Mouse (Mus musculus): ENCODE results near the gene Otulin. TPM values are rescaled to one million over a fixed set of nuclear protein-coding genes. Genes with fewer than 3 reads are reported as not detected.

The Otulin gene
- polyA plus RNA-seq, 2 experiments, result 14.6 to 24.1 TPM

DNA sequence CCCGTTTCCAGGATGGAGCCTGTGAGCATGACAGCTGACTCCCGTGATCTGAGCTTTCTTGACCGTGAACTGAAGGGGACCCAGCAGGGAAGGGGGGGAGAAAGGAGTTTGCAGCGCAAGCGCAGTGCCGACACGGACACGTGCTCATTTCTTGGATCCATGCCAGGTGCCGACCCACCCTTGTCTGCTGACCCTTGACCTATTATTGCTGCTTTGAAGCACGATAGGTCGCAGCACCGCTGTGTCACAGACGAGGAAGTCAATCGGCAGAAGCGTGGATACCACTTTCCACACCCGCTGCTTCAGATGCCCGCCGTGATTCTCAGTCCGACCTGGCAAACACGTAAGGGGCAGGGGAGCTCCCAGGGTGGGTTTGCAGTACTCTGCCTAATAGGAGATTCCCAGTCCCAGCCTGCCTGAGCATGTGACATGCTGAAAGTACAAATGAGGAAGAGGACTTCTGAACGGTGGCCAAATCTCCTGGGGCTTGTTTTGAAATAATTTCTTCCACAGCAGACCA lies 35.0 kb upstream of the Otulin start:
- DNase-seq (ENCODE audit: low read depth in 3 of 3, low spot score in 3 of 3) (no peak), ATAC-seq (ENCODE audit: insufficient read depth) (no peak)
- no peak overlapping the region for H3K4me3 ChIP-seq (ENCODE audit: insufficient read depth in 1 of 2, low read depth in 2 of 2, low read length in 2 of 2)
- 64% methylated on average over 21 of the region's 21 CpGs for WGBS (ENCODE audit: insufficient replicate concordance)
- no peak overlapping the region for H3K27ac ChIP-seq
- H3K4me1 ChIP-seq (replicated peaks; ENCODE audit: control insufficient read depth in 2 of 2, insufficient read depth in 2 of 2, low read length in 1 of 2), result peaks cover 0 to 5% of the 10 kb centered on the region in 2 experiments; a peak in 1 of 4 replicates
- H3K9ac ChIP-seq (replicated peaks), result no peak overlapping the region
- H3K4me2 ChIP-seq (ENCODE audit: low read depth), result no peak overlapping the region
- no peaks in the 10 kb centered on the region for H3K27me3 ChIP-seq (ENCODE audit: control insufficient read depth, insufficient read depth, low read length)
- no peaks in the 10 kb centered on the region for H3K36me3 ChIP-seq (replicated peaks; ENCODE audit: control insufficient read depth, insufficient read depth, low read depth)
- no peak for TF ChIP-seq EP300 (IDR thresholded peaks at IDR 0.05; ENCODE audit: low read depth)
- TF ChIP-seq CTCF (IDR thresholded peaks at IDR 0.05; ENCODE audit: low read depth), result no peak
- H3K9me3 ChIP-seq (ENCODE audit: control insufficient read depth, low read length), result no peaks in the 10 kb centered on the region

DNA sequence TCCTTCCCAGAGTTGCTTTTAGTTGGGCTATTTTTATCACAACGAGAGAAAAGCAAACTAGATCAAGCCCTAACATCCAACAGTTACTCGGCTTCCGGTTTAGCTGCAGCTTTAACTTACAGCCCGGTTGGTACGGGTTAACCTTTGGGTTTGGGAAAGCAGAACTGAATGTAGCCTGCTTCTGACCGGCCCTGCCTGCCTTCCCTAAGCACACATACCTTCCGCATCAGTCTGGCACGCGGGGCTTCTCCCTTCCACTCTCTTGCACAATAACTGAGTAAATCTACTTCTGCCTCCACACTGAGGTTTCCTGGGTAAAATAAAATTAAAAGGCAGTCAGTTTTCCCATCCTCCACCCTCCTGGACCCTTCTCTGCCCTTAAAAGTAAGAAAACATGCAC lies 33.6 kb upstream of the Otulin start:
- DNase-seq (ENCODE audit: low read depth in 3 of 3, low spot score in 3 of 3) (no peak), ATAC-seq (ENCODE audit: insufficient read depth) (no peak; the same call in 1 of the 2 replicates)
- no peaks in the 10 kb centered on the region for H3K36me3 ChIP-seq (replicated peaks; ENCODE audit: control insufficient read depth, insufficient read depth, low read depth)
- no peaks in the 10 kb centered on the region for H3K9me3 ChIP-seq (ENCODE audit: control insufficient read depth, low read length)
- TF ChIP-seq EP300 (IDR thresholded peaks at IDR 0.05; ENCODE audit: low read depth), result no peak
- no peak for TF ChIP-seq CTCF (IDR thresholded peaks at IDR 0.05; ENCODE audit: low read depth)
- H3K4me1 ChIP-seq (replicated peaks; ENCODE audit: control insufficient read depth in 2 of 2, insufficient read depth in 2 of 2, low read length in 1 of 2), result peaks cover 0 to 8% of the 10 kb centered on the region in 2 experiments; a peak in 2 of 4 replicates
- H3K27me3 ChIP-seq (ENCODE audit: control insufficient read depth, insufficient read depth, low read length), result no peaks in the 10 kb centered on the region
- no peak overlapping the region for H3K27ac ChIP-seq
- no peak overlapping the region for H3K4me2 ChIP-seq (ENCODE audit: low read depth)
- WGBS (ENCODE audit: insufficient replicate concordance), result 53% methylated on average over 9 of the region's 9 CpGs
- no peak overlapping the region for H3K4me3 ChIP-seq (ENCODE audit: insufficient read depth in 1 of 2, low read depth in 2 of 2, low read length in 2 of 2)
- no peak overlapping the region for H3K9ac ChIP-seq (replicated peaks)

DNA sequence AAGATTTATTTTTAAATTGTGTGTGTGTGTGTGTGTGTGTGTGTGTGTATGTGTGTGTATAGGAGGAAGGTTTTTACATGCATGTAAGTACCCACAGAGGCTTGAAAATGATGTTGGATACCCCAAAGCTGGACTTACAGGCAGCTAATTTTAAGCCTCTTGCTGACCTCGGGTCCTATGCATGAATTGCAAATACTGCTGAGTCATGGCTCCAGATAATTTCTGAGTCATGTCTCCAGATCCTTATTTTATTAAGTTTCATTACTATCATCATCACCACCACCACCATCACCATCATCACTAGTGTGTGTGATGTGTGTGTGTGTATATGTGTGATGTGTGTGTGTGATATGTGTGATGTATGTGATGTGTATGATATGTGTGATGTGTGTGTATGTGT lies 32.2 kb upstream of the Otulin start:
- WGBS (ENCODE audit: insufficient replicate concordance), result 16% methylated on average over 1 of the region's 1 CpGs
- no peaks in the 10 kb centered on the region for H3K9me3 ChIP-seq (ENCODE audit: control insufficient read depth, low read length)
- peaks cover 0 to 8% of the 10 kb centered on the region in 2 experiments; a peak in 2 of 4 replicates for H3K4me1 ChIP-seq (replicated peaks; ENCODE audit: control insufficient read depth in 2 of 2, insufficient read depth in 2 of 2, low read length in 1 of 2)
- H3K36me3 ChIP-seq (replicated peaks; ENCODE audit: control insufficient read depth, insufficient read depth, low read depth), result no peaks in the 10 kb centered on the region
- DNase-seq (ENCODE audit: low read depth in 3 of 3, low spot score in 3 of 3), result no peak
- H3K9ac ChIP-seq (replicated peaks), result no peak overlapping the region
- H3K27me3 ChIP-seq (ENCODE audit: control insufficient read depth, insufficient read depth, low read length), result no peaks in the 10 kb centered on the region
- no peak for ATAC-seq (ENCODE audit: insufficient read depth)
- H3K4me3 ChIP-seq (ENCODE audit: insufficient read depth in 1 of 2, low read depth in 2 of 2, low read length in 2 of 2), result no peak overlapping the region
- no peak overlapping the region for H3K27ac ChIP-seq
- no peak overlapping the region for H3K4me2 ChIP-seq (ENCODE audit: low read depth)
- TF ChIP-seq EP300 (IDR thresholded peaks at IDR 0.05; ENCODE audit: low read depth) (no peak), CTCF (IDR thresholded peaks at IDR 0.05; ENCODE audit: low read depth) (no peak)

DNA sequence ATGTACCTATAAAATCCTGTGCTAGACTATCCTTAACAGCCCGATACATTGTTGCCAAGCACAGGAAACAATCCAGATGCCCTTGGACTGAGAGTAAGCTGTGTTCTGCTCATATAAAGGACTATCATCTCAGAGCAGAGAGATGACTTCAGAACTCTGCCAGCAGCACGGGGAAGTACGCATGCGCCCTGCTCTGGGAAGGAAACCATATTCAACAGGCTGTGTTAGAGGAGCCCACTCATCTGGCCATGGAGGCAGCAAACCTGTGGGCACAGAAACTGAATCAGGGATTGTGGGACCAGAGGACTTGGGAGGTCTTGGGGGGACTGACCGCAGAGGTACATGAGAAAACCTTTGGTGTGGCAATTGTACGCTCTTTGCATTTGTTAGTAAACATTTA lies 31.2 kb upstream of the Otulin start:
- 70% methylated on average over 6 of the region's 6 CpGs for WGBS (ENCODE audit: insufficient replicate concordance)
- DNase-seq (ENCODE audit: low read depth in 3 of 3, low spot score in 3 of 3), result no peak
- H3K4me1 ChIP-seq (replicated peaks; ENCODE audit: control insufficient read depth in 2 of 2, insufficient read depth in 2 of 2, low read length in 1 of 2), result peaks cover 0 to 3% of the 10 kb centered on the region in 2 experiments; a peak in 2 of 4 replicates
- no peak overlapping the region for H3K27ac ChIP-seq
- no peak for TF ChIP-seq CTCF (IDR thresholded peaks at IDR 0.05; ENCODE audit: low read depth)
- TF ChIP-seq EP300 (IDR thresholded peaks at IDR 0.05; ENCODE audit: low read depth), result no peak
- H3K27me3 ChIP-seq (ENCODE audit: control insufficient read depth, insufficient read depth, low read length), result no peaks in the 10 kb centered on the region
- no peak for ATAC-seq (ENCODE audit: insufficient read depth)
- no peaks in the 10 kb centered on the region for H3K9me3 ChIP-seq (ENCODE audit: control insufficient read depth, low read length)
- no peak overlapping the region for H3K4me3 ChIP-seq (ENCODE audit: insufficient read depth in 1 of 2, low read depth in 2 of 2, low read length in 2 of 2)
- no peaks in the 10 kb centered on the region for H3K36me3 ChIP-seq (replicated peaks; ENCODE audit: control insufficient read depth, insufficient read depth, low read depth)
- no peak overlapping the region for H3K4me2 ChIP-seq (ENCODE audit: low read depth)
- no peak overlapping the region for H3K9ac ChIP-seq (replicated peaks)

DNA sequence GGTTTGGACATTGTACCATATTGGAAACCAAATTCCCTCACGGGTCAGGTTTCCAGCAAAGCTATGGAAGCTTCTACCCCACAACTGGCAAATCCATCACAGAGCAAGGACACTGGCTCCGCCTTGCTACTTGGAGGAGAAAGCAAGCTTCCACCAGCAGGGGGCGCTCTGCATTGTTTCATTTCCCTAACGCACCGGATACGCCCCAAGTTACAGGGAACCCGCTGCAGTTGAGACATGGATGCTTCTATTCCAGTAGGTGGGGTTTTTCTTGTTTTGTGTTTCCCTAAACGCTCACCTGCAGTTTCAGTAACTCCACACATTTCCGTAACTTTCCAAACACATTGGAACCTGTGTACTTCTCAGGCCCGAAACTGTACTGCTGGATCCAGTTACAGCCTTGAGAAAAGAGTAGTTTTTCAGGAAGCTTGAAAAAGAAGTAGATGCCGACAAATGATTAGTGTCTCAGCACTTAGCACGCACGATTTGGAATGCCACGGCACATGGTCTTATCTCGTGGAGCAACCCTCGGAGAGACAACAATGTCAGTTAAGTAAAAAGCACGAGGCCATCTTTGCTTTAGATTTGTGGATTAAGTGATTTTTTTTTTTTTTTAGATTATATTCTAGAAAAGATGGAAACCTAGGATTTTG lies 29.2 kb upstream of the Otulin start:
- Histone ChIP-seq H3K27ac (no peak overlapping the region), H3K27me3 (ENCODE audit: control insufficient read depth, insufficient read depth, low read length) (no peaks in the 10 kb centered on the region), H3K4me2 (ENCODE audit: low read depth) (no peak overlapping the region), H3K4me1 (replicated peaks; ENCODE audit: control insufficient read depth in 2 of 2, insufficient read depth in 2 of 2, low read length in 1 of 2) (peaks cover 0 to 3% of the 10 kb centered on the region in 2 experiments; a peak in 2 of 4 replicates), H3K4me3 (ENCODE audit: insufficient read depth in 1 of 2, low read depth in 2 of 2, low read length in 2 of 2) (no peak overlapping the region), H3K9me3 (ENCODE audit: control insufficient read depth, low read length) (no peaks in the 10 kb centered on the region), H3K36me3 (replicated peaks; ENCODE audit: control insufficient read depth, insufficient read depth, low read depth) (no peaks in the 10 kb centered on the region), H3K9ac (replicated peaks) (no peak overlapping the region)
- ATAC-seq (ENCODE audit: insufficient read depth), result no peak
- TF ChIP-seq CTCF (IDR thresholded peaks at IDR 0.05; ENCODE audit: low read depth), result peak; percentile 92
- TF ChIP-seq EP300 (IDR thresholded peaks at IDR 0.05; ENCODE audit: low read depth), result no peak
- WGBS (ENCODE audit: insufficient replicate concordance), result 24% methylated on average over 17 of the region's 17 CpGs
- peak; percentile 41 to 49 (median 41) for DNase-seq (ENCODE audit: low read depth in 3 of 3, low spot score in 3 of 3)

Data from liver, embryonic 14.5 days (tissue).